ENCODE assay signal across 8 mouse cellular contexts in the genomic region with DNA sequence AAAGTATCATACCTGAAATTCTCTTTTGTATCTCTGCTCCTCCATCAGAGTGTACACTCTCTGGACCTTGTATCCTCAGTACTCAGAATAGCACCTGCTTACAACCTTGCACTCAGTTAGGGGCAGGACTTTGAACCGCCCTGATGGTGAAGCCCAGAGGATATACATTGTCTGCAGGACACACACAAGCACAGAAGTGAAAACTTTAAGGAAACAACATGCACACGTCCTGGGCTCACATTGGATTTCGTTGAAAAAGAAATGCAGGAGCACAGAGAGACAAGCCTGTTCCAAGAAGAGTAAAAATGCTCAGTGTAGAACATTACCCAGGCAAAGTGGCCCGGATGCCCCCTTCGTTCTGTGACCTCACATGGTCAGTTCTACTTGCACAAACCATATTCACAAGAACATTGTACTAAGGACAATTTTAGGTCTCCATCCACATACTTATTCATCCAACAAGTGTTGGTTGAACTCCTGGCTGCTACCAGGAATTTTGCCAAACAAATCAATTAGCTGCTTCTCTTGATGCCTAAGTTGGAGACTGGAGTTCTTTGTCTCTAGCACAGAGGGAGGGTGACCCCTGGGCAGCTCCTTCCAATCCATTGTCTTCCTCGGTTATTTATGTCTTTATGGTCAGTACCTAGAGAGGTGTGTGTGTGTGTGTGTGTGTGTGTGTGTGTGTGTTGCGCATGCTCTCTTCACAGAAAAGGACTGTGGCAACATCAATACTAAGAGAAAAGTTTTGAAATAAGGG. TPM values are rescaled to one million over a fixed set of nuclear protein-coding genes. Genes with fewer than 3 reads are reported as not detected.
A peak's percentile ranks its signal among the peaks of the same experiment; 100 is the strongest.
DNase-seq lines count a peak whose midpoint lies in the region; ATAC-seq and TF ChIP-seq lines count a peak whose summit lies in the region.

No protein-coding gene starts in this region.

- TF ChIP-seq CTCF in forebrain, postnatal 0 days (IDR thresholded peaks at IDR 0.05; ENCODE audit: low read depth) = no peak
- TF ChIP-seq CTCF in small intestine, adult 2 months (IDR thresholded peaks at IDR 0.05; ENCODE audit: extremely low read depth, insufficient read length, insufficient replicate concordance, low read depth, low read length) = no peak
- TF ChIP-seq CTCF in lung, adult 2 months (IDR thresholded peaks at IDR 0.05; ENCODE audit: insufficient read depth, low read length) = no peak

- H3K4me2 ChIP-seq in forebrain, embryonic 13.5 days = peak overlapping the region; percentile 75; the same call in 1 of the 2 replicates
- no peak overlapping the region for H3K4me2 ChIP-seq in forebrain, postnatal 0 days (ENCODE audit: low read depth)
- no peak overlapping the region for H3K4me2 ChIP-seq in midbrain, embryonic 15.5 days

- peaks cover 41% of the 10 kb centered on the region for H3K4me1 ChIP-seq in forebrain, embryonic 13.5 days
- H3K4me1 ChIP-seq in forebrain, postnatal 0 days (ENCODE audit: insufficient read depth) = peaks cover 3% of the 10 kb centered on the region; the same call in 1 of the 2 replicates
- peaks cover 56% of the 10 kb centered on the region for H3K4me1 ChIP-seq in midbrain, embryonic 10.5 days
- H3K4me1 ChIP-seq in midbrain, embryonic 15.5 days = peaks cover 29% of the 10 kb centered on the region
- H3K4me1 ChIP-seq in small intestine, adult 2 months (ENCODE audit: control insufficient read depth, insufficient read depth, insufficient read length, low read length) = peaks cover 13% of the 10 kb centered on the region; the same call in 1 of the 2 replicates
- H3K4me1 ChIP-seq in lung, adult 2 months (ENCODE audit: control insufficient read depth, insufficient read depth, low read length) = peaks cover 5% of the 10 kb centered on the region

- no peak for TF ChIP-seq POLR2A in small intestine, adult 2 months (IDR thresholded peaks at IDR 0.05; ENCODE audit: low read depth, low read length)
- no peak for TF ChIP-seq POLR2A in lung, adult 2 months (IDR thresholded peaks at IDR 0.05; ENCODE audit: borderline replicate concordance, extremely low read depth, low read depth, low read length)

- ATAC-seq in forebrain, embryonic 13.5 days = no peak
- no peak for ATAC-seq in forebrain, postnatal 0 days
- no peak for ATAC-seq in midbrain, embryonic 15.5 days (replicated peaks)
- ATAC-seq in monocyte, adult 5-6 weeks (replicated peaks; ENCODE audit: insufficient number of reproducible peaks, low FRiP score, low TSS enrichment, poor library complexity, severe bottlenecking) = no peak

- no peak overlapping the region for H3K4me3 ChIP-seq in forebrain, embryonic 13.5 days
- no peak overlapping the region for H3K4me3 ChIP-seq in forebrain, postnatal 0 days (ENCODE audit: low read depth, low read length)
- H3K4me3 ChIP-seq in midbrain, embryonic 10.5 days = peak overlapping the region; percentile 70
- no peak overlapping the region for H3K4me3 ChIP-seq in midbrain, embryonic 15.5 days
- no peak overlapping the region for H3K4me3 ChIP-seq in small intestine, adult 2 months (ENCODE audit: low read depth, low read length)
- no peak overlapping the region for H3K4me3 ChIP-seq in lung, adult 2 months (replicated peaks; ENCODE audit: extremely low read depth, low read depth, low read length)

- no peak for DNase-seq in forebrain, postnatal 0 days
- DNase-seq in midbrain, embryonic 10.5 days (ENCODE audit: low spot score) = peak; percentile 40
- peak; percentile 11 for DNase-seq in induced T-regulatory cell, adult 2 months (ENCODE audit: low read depth)
- DNase-seq in lung, adult 2 months = no peak

- no peak overlapping the region for H3K9ac ChIP-seq in forebrain, embryonic 13.5 days
- H3K9ac ChIP-seq in forebrain, postnatal 0 days = no peak overlapping the region
- H3K9ac ChIP-seq in midbrain, embryonic 15.5 days = no peak overlapping the region

- peaks cover 12% of the 10 kb centered on the region for H3K27me3 ChIP-seq in forebrain, embryonic 13.5 days
- no peaks in the 10 kb centered on the region for H3K27me3 ChIP-seq in forebrain, postnatal 0 days (ENCODE audit: insufficient read depth, low read length)
- H3K27me3 ChIP-seq in midbrain, embryonic 10.5 days (ENCODE audit: low read depth, poor library complexity, severe bottlenecking) = peaks cover 27% of the 10 kb centered on the region
- H3K27me3 ChIP-seq in midbrain, embryonic 15.5 days (replicated peaks) = peaks cover 18% of the 10 kb centered on the region; the same call in 1 of the 2 replicates
- no peaks in the 10 kb centered on the region for H3K27me3 ChIP-seq in small intestine, adult 2 months (ENCODE audit: control insufficient read depth, insufficient read depth, low read length)

- H3K36me3 ChIP-seq in forebrain, embryonic 13.5 days (ENCODE audit: poor library complexity, severe bottlenecking) = peaks cover 2% of the 10 kb centered on the region; the same call in 1 of the 2 replicates
- H3K36me3 ChIP-seq in forebrain, postnatal 0 days (ENCODE audit: insufficient read depth) = no peaks in the 10 kb centered on the region
- peaks cover 10% of the 10 kb centered on the region for H3K36me3 ChIP-seq in midbrain, embryonic 10.5 days
- no peaks in the 10 kb centered on the region for H3K36me3 ChIP-seq in midbrain, embryonic 15.5 days (replicated peaks)
- 0 out of 2 replicates have a peak, but pooled peaks cover 2% of the 10 kb centered on the region for H3K36me3 ChIP-seq in small intestine, adult 2 months (ENCODE audit: control insufficient read depth, insufficient read depth, low read length)

- no peak overlapping the region for H3K27ac ChIP-seq in forebrain, embryonic 13.5 days
- no peak overlapping the region for H3K27ac ChIP-seq in forebrain, postnatal 0 days (ENCODE audit: low read depth, low read length)
- peak overlapping the region; percentile 98 for H3K27ac ChIP-seq in midbrain, embryonic 10.5 days (replicated peaks)
- H3K27ac ChIP-seq in midbrain, embryonic 15.5 days = no peak overlapping the region
- peak overlapping the region; percentile 54 for H3K27ac ChIP-seq in small intestine, adult 2 months (ENCODE audit: insufficient read depth, low read depth, low read length)

- no peaks in the 10 kb centered on the region for H3K9me3 ChIP-seq in forebrain, embryonic 13.5 days (replicated peaks)
- H3K9me3 ChIP-seq in forebrain, postnatal 0 days (ENCODE audit: low read length) = no peaks in the 10 kb centered on the region
- no peaks in the 10 kb centered on the region for H3K9me3 ChIP-seq in midbrain, embryonic 10.5 days (replicated peaks)
- no peaks in the 10 kb centered on the region for H3K9me3 ChIP-seq in midbrain, embryonic 15.5 days

- 19% methylated on average over 7 of the region's 7 CpGs for WGBS in forebrain, embryonic 13.5 days
- 23% methylated on average over 7 of the region's 7 CpGs for WGBS in forebrain, postnatal 0 days
- 25% methylated on average over 7 of the region's 7 CpGs for WGBS in midbrain, embryonic 10.5 days
- 22% methylated on average over 7 of the region's 7 CpGs for WGBS in midbrain, embryonic 15.5 days
- WGBS in small intestine, adult 2 months = 18% methylated on average over 7 of the region's 7 CpGs
- WGBS in lung, adult 2 months = 47% methylated on average over 7 of the region's 7 CpGs

RNA-seq across cellular contexts. Expression of gene Cdca7, which starts 1.2 kb away (rescaled TPM):
- 198 and 207 TPM in 2 replicates for polyA plus RNA-seq in forebrain, embryonic 13.5 days (2015; fragmentation: Nextera tagmentation; extraction: Ambion mirVana)
- 21.9 and 28.9 TPM in 2 replicates for total RNA-seq in forebrain, postnatal 0 days (2014; rRNA removed)
- 15.6 and 20.6 TPM in 2 replicates for polyA plus RNA-seq in forebrain, postnatal 0 days (2015; fragmentation: Nextera tagmentation; extraction: Ambion mirVana)
- polyA plus RNA-seq in midbrain, embryonic 10.5 days (2016; fragmentation: Nextera tagmentation; extraction: Ambion mirVana) = 207 and 237 TPM in 2 replicates
- polyA plus RNA-seq in midbrain, embryonic 15.5 days (2015; fragmentation: Nextera tagmentation; extraction: Ambion mirVana) = 21.3 and 21.5 TPM in 2 replicates
- polyA plus RNA-seq in small intestine, adult 2 months (2012; rRNA removed) = 5.3 and 11.5 TPM in 2 replicates
- 0.38 to 2.7 TPM (median 1.6 TPM) in 3 replicates for total RNA-seq in monocyte, adult 5-6 weeks (2017)
- polyA plus RNA-seq in lung, adult 2 months (2012; rRNA removed) = 6.1 and 8.1 TPM in 2 replicates

Comparison
In these comparisons a context has a peak if more than half of its experiments do, and no peak if none do; other contexts are left out.
1. H3K27ac ChIP-seq: peak in midbrain, embryonic 10.5 days (single experiment) and small intestine, adult 2 months (single experiment); none in forebrain, embryonic 13.5 days (single experiment), forebrain, postnatal 0 days (single experiment) and midbrain, embryonic 15.5 days (single experiment).
2. DNase-seq: peak in midbrain, embryonic 10.5 days (single experiment) and induced T-regulatory cell, adult 2 months (single experiment); none in forebrain, postnatal 0 days (single experiment) and lung, adult 2 months (single experiment).